Mouse (Mus musculus): ENCODE results near the gene Tmem267. TPM values are rescaled to one million over a fixed set of nuclear protein-coding genes. Genes with fewer than 3 reads are reported as not detected.

Gene Tmem267
- total RNA-seq (2012; rRNA removed), result 0.94 and 1.1 TPM in 2 replicates

DNA sequence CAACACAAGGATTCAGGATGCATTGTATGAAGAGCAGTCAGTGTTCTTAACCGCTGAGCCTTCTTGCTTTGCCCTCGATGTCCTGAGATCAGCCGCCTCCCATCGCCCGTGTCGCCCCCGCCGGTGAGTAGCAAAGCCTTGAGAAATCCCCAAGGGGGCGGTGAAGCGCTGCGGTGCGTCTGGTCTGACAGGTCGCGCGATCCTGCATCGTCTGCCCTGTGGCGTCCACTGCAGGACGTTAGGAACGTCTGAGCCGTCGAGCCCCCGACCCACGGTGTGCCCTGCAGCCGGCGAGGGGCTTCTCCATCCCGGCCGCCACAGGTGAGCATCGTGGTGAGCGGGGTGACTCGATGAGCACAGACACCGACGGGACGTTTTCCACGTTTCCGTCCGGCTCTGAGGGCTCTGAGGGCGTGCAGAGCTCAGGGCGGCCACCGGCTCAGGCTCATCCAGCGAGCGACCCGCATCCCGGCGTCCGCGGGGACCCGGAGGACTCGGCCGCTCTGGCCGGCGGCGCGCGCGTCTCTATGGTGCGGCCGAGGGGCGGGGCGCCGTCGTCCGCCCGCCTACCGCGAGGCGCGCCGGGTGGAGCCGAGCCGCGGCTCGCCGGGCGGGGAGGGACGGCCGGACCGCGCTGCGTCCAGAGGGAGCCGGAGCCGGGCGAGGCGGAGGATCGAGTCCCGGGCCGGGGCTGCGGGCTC is at the start of gene Tmem267, which contains the start of gene 3110070M22Rik:
Gene Tmem267, plus strand, starts transcription at position 160 of the 701 bp plus-strand sequence.
Gene 3110070M22Rik, minus strand, starts transcription at position 504 of the 701 bp plus-strand sequence.
- no peak for TF ChIP-seq ZNF384 (IDR thresholded peaks at IDR 0.05; ENCODE audit: low read depth, low read length)
- no peak for TF ChIP-seq ZC3H11A (IDR thresholded peaks at IDR 0.05; ENCODE audit: borderline replicate concordance, low read depth, low read length)
- TF ChIP-seq MAFK (IDR thresholded peaks at IDR 0.05; ENCODE audit: insufficient read depth, low read depth, low read length), result no peak
- no peak for TF ChIP-seq CHD2 (IDR thresholded peaks at IDR 0.05; ENCODE audit: low read depth, low read length)
- no peak for TF ChIP-seq HCFC1 (IDR thresholded peaks at IDR 0.05; ENCODE audit: borderline replicate concordance, insufficient read depth, low read length)
- peaks cover 2% of the 10 kb centered on the region for H3K36me3 ChIP-seq (ENCODE audit: control insufficient read depth, insufficient read depth, low read length, poor library complexity, severe bottlenecking)
- no peaks in the 10 kb centered on the region for H3K4me1 ChIP-seq (ENCODE audit: control insufficient read depth in 2 of 2, insufficient read depth in 2 of 2, low read length in 2 of 2, poor library complexity in 1 of 2)
- peak; percentile 37 for DNase-seq (ENCODE audit: low read depth, low spot score)
- in situ Hi-C loops (cut with MboI; ENCODE audit: low sequenced_read_pairs in 2 of 2, unreplicated experiment in 2 of 2), result no loop called here
- peak within 1 kb of the TSS in 1 of 2 experiments; percentile 79; a peak in 1 of 4 replicates for H3K4me3 ChIP-seq (ENCODE audit: insufficient read depth in 1 of 2, low read depth in 1 of 2, low read length in 2 of 2, poor library complexity in 1 of 2, severe bottlenecking in 1 of 2)
- no peak within 1 kb of the TSS; the same call in 1 of the 2 replicates for H3K9ac ChIP-seq (ENCODE audit: insufficient read depth, low read depth, low read length, poor library complexity, severe bottlenecking)
- H3K9me3 ChIP-seq (ENCODE audit: control insufficient read depth, insufficient read depth, low read depth, low read length), result no peaks in the 10 kb centered on the region
- H3K27ac ChIP-seq (ENCODE audit: insufficient read depth, low read depth, low read length, poor library complexity, severe bottlenecking), result no peak within 1 kb of the TSS

DNA sequence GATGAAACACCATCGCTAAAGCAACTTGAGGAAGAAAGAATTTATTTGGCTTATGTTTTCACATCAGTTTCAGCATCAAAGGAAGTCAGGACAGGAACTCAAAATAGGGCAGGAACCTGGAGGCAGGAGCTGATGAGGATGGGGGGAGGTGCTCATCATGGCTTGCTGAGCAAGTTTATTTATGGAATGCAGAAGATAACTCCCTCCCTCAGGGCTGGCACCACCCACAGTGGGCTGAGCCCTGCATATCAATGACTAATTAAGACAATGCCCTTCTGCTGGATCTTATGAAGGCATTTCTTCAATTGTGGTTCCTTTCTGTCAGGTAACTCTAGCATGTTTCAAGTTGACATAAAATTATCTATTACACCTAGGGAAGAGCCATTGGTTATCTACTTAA is 45.6 kb upstream of the Tmem267 start:
- H3K9me3 ChIP-seq (ENCODE audit: control insufficient read depth, insufficient read depth, low read depth, low read length), result no peaks in the 10 kb centered on the region
- in situ Hi-C loops (cut with MboI; ENCODE audit: low sequenced_read_pairs in 2 of 2, unreplicated experiment in 2 of 2), result no loop called here
- TF ChIP-seq HCFC1 (IDR thresholded peaks at IDR 0.05; ENCODE audit: borderline replicate concordance, insufficient read depth, low read length), result no peak
- H3K4me3 ChIP-seq (ENCODE audit: insufficient read depth in 1 of 2, low read depth in 1 of 2, low read length in 2 of 2, poor library complexity in 1 of 2, severe bottlenecking in 1 of 2), result no peak overlapping the region
- H3K27ac ChIP-seq (ENCODE audit: insufficient read depth, low read depth, low read length, poor library complexity, severe bottlenecking), result no peak overlapping the region
- H3K36me3 ChIP-seq (ENCODE audit: control insufficient read depth, insufficient read depth, low read length, poor library complexity, severe bottlenecking), result no peaks in the 10 kb centered on the region; the same call in 1 of the 2 replicates
- 0 out of 4 replicates have a peak, but pooled peaks cover 0 to 2% of the 10 kb centered on the region in 2 experiments for H3K4me1 ChIP-seq (ENCODE audit: control insufficient read depth in 2 of 2, insufficient read depth in 2 of 2, low read length in 2 of 2, poor library complexity in 1 of 2)
- H3K9ac ChIP-seq (ENCODE audit: insufficient read depth, low read depth, low read length, poor library complexity, severe bottlenecking), result no peak overlapping the region
- DNase-seq (ENCODE audit: low read depth, low spot score), result no peak

DNA sequence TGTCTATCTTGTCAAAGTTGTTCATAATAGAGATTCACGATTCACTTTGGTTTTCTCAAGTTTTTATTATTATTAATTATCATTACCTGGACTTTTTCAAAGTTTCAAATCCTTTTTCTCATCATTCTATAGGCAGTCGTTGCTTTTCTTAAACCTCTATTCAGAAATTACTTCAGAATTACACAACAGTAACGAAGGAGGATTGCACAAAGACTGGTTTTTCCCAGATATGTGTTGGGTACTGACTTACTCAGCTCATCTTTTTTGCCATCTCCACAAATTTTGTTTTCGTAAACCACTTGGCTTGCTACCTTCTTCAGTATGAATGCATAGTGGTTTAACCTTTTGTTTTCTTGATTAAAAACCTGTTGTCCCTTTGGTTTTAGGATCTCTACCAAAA is 34.3 kb upstream of the Tmem267 start:
- TF ChIP-seq MAFK (IDR thresholded peaks at IDR 0.05; ENCODE audit: insufficient read depth, low read depth, low read length), result no peak
- TF ChIP-seq HCFC1 (IDR thresholded peaks at IDR 0.05; ENCODE audit: borderline replicate concordance, insufficient read depth, low read length), result no peak
- TF ChIP-seq ZC3H11A (IDR thresholded peaks at IDR 0.05; ENCODE audit: borderline replicate concordance, low read depth, low read length), result no peak
- Histone ChIP-seq H3K9ac (ENCODE audit: insufficient read depth, low read depth, low read length, poor library complexity, severe bottlenecking) (no peak overlapping the region), H3K9me3 (ENCODE audit: control insufficient read depth, insufficient read depth, low read depth, low read length) (no peaks in the 10 kb centered on the region), H3K4me3 (ENCODE audit: insufficient read depth in 1 of 2, low read depth in 1 of 2, low read length in 2 of 2, poor library complexity in 1 of 2, severe bottlenecking in 1 of 2) (no peak overlapping the region), H3K4me1 (ENCODE audit: control insufficient read depth in 2 of 2, insufficient read depth in 2 of 2, low read length in 2 of 2, poor library complexity in 1 of 2) (no peaks in the 10 kb centered on the region), H3K36me3 (ENCODE audit: control insufficient read depth, insufficient read depth, low read length, poor library complexity, severe bottlenecking) (peaks cover 2% of the 10 kb centered on the region; the same call in 1 of the 2 replicates), H3K27ac (ENCODE audit: insufficient read depth, low read depth, low read length, poor library complexity, severe bottlenecking) (no peak overlapping the region)
- in situ Hi-C loops (cut with MboI; ENCODE audit: low sequenced_read_pairs in 2 of 2, unreplicated experiment in 2 of 2), result no loop called here
- no peak for DNase-seq (ENCODE audit: low read depth, low spot score)

DNA sequence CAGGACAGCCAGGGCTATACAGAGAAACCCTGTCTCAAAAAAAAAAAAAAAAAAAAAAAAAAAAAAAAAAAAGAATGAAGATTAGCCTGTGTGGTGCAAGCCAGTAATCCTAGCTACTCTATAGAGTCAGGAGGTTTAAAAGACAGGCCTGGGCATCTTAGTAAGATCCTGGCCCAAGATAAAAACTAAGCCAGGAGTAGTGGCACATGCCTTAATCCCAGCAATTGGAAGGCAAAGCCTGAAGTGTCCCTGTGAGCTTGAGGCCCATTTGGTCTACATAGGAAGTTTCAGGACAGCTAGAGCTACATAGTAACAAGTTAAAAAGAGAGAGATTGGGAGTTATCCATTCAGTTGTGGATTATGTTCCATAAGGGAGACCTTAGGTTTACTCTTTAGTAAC is 32.8 kb upstream of the Tmem267 start:
- Histone ChIP-seq H3K4me3 (ENCODE audit: insufficient read depth in 1 of 2, low read depth in 1 of 2, low read length in 2 of 2, poor library complexity in 1 of 2, severe bottlenecking in 1 of 2) (no peak overlapping the region), H3K4me1 (ENCODE audit: control insufficient read depth in 2 of 2, insufficient read depth in 2 of 2, low read length in 2 of 2, poor library complexity in 1 of 2) (no peaks in the 10 kb centered on the region), H3K9ac (ENCODE audit: insufficient read depth, low read depth, low read length, poor library complexity, severe bottlenecking) (no peak overlapping the region), H3K36me3 (ENCODE audit: control insufficient read depth, insufficient read depth, low read length, poor library complexity, severe bottlenecking) (peaks cover 2% of the 10 kb centered on the region; the same call in 1 of the 2 replicates), H3K9me3 (ENCODE audit: control insufficient read depth, insufficient read depth, low read depth, low read length) (no peaks in the 10 kb centered on the region), H3K27ac (ENCODE audit: insufficient read depth, low read depth, low read length, poor library complexity, severe bottlenecking) (no peak overlapping the region)
- in situ Hi-C loops (cut with MboI; ENCODE audit: low sequenced_read_pairs in 2 of 2, unreplicated experiment in 2 of 2), result no loop called here
- DNase-seq (ENCODE audit: low read depth, low spot score), result no peak
- TF ChIP-seq CHD2 (IDR thresholded peaks at IDR 0.05; ENCODE audit: low read depth, low read length), result no peak
- no peak for TF ChIP-seq ZNF384 (IDR thresholded peaks at IDR 0.05; ENCODE audit: low read depth, low read length)
- no peak for TF ChIP-seq HCFC1 (IDR thresholded peaks at IDR 0.05; ENCODE audit: borderline replicate concordance, insufficient read depth, low read length)
- no peak for TF ChIP-seq MAFK (IDR thresholded peaks at IDR 0.05; ENCODE audit: insufficient read depth, low read depth, low read length)
- TF ChIP-seq ZC3H11A (IDR thresholded peaks at IDR 0.05; ENCODE audit: borderline replicate concordance, low read depth, low read length), result no peak

Measured in ES-E14 (cell line).